Mouse (Mus musculus) ovary, postnatal 14 days (tissue): ENCODE measurements around the gene Pdss2.
A peak's percentile ranks its signal among the peaks of the same experiment; 100 is the strongest.

ENCODE experiments used
- DNase-seq: peaks from one replicate; pipeline ENCODE4 v3.0.0; 2022; ENCODE audit warnings: low spot score

Pdss2 gene

DNA sequence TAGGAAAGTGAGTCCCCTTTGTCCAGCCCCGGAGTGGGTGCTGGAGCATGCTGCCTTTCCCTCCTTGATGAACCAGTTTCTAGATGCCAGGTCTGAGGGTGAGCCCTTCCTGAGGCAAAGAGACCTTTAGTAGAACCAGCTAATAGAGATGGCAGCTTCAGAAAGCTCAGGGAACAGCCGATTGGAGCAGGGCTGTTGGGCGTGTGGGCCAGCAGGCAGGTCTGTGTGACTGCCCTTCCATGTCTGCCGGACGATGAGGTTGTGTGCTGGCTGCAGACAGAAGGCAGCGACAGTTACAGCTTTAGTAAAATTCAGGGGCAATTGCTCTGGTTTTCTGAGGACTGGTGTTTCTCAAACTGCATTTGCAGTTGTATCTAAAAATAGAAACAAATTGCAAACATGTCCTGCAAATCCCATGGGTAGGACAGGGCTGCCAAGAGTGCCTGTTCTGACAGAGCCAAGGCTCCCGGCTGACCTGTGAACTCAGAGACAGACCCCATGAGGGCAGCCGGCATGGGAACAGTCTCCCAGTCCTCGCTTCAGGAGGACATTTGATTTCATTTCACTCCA is 262.2 kb downstream of the Pdss2 start:
- peak; percentile 12 for DNase-seq

DNA sequence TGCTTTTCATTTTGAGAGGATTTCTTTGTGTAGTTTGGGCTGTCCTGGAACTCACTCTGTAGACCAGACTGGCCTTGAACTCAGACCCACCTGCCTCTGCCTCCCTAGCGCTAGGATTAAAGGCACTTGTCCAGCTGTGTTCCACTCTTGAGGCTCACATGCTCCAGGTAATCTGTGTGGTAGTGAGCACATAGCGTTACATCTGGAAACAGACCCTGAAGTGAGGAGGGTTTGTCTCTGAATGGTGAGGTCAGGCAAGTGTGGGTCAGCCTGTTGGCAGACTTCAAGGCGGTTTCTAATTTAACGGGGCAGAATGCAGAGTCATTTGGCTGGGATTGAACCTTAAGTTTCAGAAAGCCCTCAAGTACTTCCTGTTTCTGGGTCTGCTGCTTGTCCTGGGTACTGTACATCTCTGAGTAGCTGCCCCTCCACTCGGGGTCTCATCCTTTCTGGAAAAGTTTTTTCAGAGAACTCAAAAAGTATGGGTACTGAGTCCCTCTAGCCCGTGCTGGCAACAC is 264.5 kb downstream of the Pdss2 start:
- no peak for DNase-seq

DNA sequence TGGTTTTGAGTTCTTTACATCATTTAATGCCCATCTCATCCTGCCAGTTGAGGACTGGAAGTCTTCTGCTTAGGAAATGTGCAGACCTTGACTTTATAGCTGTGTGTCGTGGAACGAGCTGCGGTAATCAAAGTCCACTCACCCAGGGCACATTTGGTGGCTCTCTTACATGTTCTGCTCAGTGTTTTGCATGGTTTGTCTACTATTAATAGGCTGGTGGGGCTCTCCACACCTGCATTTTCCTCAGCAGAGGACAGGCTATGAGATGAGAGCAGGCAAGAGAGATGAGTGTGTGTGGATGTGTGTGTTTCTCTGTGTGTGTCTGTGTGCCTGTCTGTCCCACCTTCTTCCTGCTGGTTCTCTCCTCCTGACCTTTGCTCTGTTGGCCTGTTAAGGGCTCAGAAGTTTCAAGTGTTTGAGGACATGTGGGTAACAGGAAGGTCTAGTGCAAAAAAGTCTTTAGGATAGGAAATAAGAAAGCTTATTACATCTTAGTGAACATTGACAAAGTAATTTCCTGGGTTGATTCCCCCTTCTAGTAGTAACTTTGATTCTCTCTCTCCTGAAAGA is 266.2 kb downstream of the Pdss2 start:
- DNase-seq = no peak

DNA sequence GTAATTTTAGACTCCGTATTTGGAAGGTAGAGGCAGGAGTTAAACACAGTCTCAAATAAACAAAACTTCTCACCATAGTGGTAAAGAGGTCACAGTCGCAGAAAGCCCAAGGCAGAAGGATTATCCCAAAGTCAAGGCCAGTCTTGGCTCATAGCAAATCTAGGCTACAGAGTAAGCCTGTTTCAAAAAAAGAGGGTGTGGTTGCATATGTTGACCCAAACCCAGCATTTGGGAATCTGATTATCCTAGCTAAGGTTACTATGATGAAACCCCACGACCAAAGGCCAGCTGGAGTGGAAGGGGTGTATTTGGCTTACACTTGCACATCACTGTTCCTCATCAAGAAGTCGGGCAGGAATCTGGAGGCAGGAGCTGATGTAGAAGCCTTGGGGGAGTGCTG is 267.0 kb downstream of the Pdss2 start:
- DNase-seq = no peak

DNA sequence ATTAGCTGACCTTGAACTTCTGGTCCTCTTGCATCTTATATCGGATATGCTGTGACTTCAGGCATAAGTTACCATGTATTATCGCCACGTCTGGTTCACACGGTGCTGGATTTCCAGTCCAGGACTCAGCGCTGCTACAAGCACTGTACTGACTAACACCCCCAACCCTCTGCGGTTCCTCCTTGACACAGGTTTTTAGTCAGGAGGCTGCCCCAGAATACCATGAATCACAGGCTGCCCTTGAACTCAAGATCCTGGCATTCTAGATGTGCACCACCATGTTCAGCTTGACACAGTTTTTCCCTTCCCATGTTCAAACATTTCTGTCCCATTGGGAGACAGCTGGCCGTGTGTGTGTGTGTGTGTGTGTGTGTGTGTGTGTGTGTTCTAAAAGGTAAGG is 267.9 kb downstream of the Pdss2 start:
- DNase-seq = no peak

DNA sequence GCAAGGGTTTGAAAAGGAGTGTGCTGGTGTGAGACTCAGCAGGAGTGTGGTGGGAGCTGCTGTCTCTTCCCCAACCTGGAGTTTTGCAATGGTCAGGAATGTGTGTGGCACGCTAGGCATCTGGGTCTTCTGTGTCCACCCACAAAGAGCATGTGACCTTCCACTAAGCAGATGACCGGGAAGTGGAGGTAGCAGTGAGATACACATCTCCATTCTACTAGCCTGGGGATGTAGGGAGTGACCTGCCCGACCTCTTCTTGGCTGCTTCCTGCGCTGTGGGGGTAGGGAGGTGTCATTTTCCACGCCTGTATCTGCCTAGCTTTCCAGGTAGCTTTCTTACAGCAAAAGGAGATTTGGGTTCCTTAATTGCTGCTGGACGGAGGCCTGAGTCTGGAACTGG is 268.3 kb downstream of the Pdss2 start:
- DNase-seq = no peak

DNA sequence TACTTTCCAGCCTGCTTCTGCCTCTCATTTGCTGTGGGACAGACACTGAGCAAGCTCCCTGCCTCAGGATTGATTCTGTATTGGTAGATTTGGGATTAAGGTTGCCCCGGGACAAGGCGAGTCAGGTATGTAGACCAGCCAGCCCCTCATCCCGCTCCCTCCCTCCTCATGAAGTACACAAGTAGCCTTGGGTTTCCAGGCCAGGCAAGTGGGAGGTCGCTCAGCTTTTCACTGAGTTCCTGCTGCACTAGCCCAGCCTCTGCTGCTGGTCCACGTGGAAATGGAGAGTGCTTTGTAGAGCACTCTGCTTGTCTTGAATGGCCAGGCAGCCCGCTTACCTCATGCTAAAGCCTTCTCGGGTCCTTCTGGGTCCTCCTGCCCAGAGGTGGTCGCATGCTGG is 268.7 kb downstream of the Pdss2 start:
- no peak for DNase-seq

DNA sequence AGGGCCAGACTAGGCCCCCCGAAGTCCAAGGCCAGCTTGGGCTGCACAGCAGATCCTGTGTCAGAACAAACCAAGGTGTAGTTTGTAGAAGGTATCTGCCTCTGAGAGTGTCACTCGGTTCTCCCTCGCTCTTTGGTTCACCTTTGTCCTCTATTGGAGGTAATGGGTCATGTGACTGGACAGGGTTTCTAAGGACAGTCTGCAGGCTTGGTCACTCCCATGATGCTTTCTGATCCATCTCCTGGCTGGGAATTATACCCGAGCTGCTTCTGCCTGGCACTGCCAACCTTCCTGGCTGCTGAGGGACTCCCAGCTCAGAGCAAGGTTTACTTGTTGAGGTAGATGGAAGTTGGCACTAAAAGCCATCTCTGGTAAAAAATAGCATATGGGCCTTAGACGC is 269.6 kb downstream of the Pdss2 start:
- DNase-seq = no peak

DNA sequence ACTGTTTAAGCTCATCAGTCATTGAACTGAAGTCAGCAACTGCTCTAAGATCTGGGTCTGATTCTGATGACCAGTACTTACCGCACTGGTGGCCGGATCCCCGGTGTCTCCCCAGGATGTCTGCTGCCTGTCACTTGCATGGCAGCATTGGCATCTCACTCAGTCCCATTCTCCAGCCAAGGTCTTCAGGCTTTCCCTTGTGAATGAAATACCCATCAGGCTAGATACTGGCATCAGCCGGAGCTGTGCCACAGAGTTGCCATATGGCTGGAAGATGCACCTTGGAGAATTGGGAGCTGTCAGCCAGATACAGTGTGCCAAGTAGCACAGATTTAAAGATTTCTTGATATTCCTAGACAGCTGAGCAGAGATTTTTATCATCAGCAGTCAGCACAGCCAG is 281.3 kb downstream of the Pdss2 start:
- DNase-seq = no peak

DNA sequence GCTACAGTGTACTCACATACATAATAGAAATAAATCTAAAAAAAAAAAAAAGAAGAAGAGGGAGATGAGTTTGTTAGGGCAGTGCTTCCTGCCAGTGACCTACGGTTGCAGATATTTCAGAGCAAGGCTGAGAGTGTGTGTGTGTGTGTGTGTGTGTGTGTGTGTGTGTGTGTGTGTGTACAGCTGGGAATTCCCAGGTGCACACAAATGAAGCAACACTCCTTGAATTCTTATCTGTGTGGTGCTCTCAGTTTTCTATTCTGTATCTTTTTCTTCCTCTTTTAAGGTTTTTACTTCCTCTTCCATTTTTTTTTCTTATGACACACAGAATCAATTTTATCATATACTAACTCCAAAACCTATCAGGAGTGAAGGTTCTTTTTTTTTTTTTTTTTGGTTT is 283.0 kb downstream of the Pdss2 start:
- no peak for DNase-seq

DNA sequence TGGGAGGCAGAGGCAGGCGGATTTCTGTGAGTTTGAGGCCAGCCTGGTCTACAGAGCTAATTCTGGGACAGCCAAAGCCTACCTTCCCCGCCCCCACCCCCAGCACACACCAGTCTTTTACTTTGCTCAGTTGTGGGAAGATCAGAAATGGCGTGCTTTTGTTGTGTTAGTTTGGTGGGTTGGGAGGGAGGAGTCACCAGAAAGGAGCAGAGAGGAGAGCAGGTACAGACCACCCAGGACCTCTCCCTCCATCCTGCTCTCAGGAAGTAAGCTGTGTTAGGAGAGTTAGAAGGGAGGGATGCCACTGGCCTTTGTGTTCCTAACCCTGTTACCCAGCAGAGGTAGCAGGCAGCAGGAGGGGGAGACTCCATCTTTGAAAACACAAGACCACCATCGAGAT is 285.8 kb downstream of the Pdss2 start:
- no peak for DNase-seq

DNA sequence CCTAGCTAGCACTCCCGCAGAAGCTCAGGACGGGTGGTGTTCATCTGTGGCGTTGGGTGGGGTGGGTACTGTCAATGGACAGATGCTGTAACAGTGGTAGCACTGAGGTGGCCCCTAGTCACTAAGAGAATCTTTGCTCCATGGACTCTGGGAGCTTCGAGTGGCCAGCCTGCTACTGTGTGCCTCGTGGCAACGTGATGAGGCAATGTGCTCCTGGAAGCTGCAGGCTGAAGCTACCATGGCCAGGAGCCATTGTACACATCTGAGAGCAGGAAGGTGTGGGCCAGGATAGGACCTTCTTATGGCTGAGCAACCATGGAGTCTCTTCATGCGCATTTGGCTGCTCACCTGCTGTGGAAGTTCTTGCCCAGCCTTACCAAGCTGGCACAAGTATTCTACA is 287.9 kb downstream of the Pdss2 start:
- no peak for DNase-seq

DNA sequence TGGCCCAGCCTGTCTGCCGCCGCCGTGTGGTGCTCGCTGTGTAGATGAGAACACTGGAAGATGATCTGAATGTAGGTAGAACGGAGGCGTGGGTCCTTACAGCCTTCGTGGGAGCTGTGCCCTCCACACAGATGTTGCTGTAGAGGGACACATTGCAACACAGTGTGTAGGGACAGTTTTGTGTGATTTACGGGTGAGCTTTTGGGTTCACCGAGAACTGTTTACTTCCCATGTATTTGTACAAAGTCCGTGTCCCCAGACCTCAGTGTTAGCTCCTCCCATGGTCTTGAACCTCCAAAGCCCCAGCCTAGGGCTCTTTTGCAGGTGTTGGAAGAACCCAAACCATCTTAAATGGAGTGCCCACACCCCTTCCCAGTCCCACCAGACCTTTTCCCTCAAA is 291.7 kb downstream of the Pdss2 start:
- DNase-seq = no peak
